Mouse (Mus musculus) heart, adult 11 months (tissue): ENCODE measurements around the gene Kif13a.

ENCODE experiments used
- DNase-seq: peaks from one replicate; pipeline ENCODE4 v3.0.0; 2022

The Kif13a gene

GRCm38 (mm10) chr13:46724371-46724770 lies 205.3 kb downstream of the Kif13a start:
- DNase-seq, result no peak

- DNase-seq, result no peak
Observed at GRCm38 (mm10) chr13:46721009-46721408, 208.7 kb downstream of the Kif13a start.

DNA sequence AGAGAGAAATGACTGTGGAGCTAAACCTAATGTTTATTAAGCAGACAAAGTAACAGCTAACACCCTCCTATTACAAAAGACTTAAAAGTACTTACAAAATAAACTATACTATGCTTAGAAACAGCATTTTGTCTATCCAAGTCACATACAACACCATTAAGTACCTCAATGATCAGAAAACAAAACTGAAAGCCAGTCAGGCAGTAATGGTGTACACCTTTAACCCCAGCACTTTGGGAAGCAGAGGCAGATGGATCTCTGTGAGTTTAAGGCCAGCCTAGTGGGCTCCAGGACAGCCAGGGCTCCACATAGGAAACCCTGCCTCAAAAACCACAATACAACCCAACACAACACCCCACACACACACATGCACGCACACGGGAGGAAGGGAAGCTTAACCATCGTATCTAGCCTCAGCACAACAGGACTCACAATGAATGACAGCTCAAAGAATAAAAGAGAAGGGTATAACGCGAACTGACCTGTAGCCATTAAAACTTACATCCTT lies 210.7 kb downstream of the Kif13a start:
- peak; percentile 53 for DNase-seq

DNA sequence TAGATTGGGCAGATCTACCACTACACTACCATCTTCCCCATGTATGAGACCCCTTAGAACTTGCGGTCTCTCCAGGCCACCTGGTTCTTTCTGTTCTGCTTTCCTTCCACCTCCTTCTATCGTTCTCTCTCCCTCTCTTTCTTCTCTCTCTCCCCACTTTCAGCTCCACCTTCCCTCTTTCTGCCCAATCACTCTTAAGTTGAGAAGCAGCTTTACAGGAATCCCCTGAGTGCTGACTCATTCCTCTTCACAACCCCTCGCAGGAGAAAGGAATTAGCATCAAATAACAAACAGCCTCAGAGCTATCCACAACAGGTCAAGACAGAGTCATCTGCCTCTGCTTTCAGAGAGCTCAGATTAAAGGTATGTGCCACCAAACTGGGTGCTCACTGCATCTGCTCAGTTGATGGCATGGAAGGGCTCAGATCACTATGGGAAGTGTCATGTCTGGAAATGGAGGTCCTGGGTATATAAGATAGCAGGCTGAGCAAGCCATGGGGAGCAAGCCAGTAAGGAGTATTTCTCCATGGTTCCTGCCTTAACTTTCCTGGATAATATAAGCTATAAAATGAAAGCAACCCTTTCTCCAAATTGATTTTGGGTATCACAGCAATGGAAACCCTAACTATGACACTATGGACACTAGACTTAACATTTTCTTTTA lies 213.6 kb downstream of the Kif13a start:
- no peak for DNase-seq

- no peak for DNase-seq
Observed at GRCm38 (mm10) chr13:46713486-46713885, 216.2 kb downstream of the Kif13a start.

GRCm38 (mm10) chr13:46703138-46703537 lies 226.5 kb downstream of the Kif13a start:
- no peak for DNase-seq

DNA sequence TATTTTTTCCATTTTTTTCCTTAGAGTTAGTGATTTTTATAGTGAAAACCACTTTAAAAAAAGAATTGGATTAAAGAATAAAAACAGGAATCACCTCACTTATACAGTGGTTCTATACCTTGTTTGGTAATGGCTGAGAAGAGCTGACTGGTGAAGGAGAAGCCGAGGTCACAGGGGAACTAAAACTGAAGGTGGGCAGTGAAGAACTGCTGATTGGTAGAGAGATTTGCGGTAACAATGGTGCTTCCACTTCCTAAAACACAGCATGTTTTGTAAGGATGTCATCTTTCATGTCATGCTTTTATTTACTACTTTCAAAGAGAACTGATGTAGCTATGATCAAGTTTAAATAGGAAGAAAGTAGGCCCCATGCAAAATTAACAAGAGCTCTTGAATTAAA lies 228.2 kb downstream of the Kif13a start:
- DNase-seq, result no peak

GRCm38 (mm10) chr13:46699372-46699771 lies 230.3 kb downstream of the Kif13a start:
- no peak for DNase-seq
